Mouse (Mus musculus) liver, adult 2 months (tissue): Measurements from ENCODE around the gene Casq2.

Source experiments
- CTCF ChIP-seq: fragments of 200-500 bp; IDR thresholded peaks from 2 replicates; pipeline ENCODE4 v1.5.1; 2011; ENCODE audit warnings: low read depth, low read length, control low read depth
- POLR2A ChIP-seq: fragments of 200-500 bp; IDR thresholded peaks from 2 replicates; pipeline ENCODE4 v1.6.1; 2011; ENCODE audit warnings: low read length, control low read depth; ENCODE audit not compliant: insufficient read depth; ENCODE audit errors: extremely low read depth

GRCm38 (mm10) chr3:102194291-102195051 lies 108.3 kb downstream of the Casq2 start:
- TF ChIP-seq POLR2A (no peak), CTCF (no peak)
